Mouse (Mus musculus) embryonic facial prominence, embryonic 14.5 days (tissue): ENCODE measurements around the gene Rapsn. TPM values are rescaled to one million over a fixed set of nuclear protein-coding genes. Genes with fewer than 3 reads are reported as not detected.

Source experiments
- ATAC-seq: fragments of 200-750 bp; cut with Nextera tagmentation; 2 replicates; pipeline ENCODE4 v1.8.0; 2017; ENCODE audit warnings: low read depth, moderate number of reproducible peaks, moderate TSS enrichment
- DNase-seq: peaks from one replicate; pipeline ENCODE4 v3.0.0-alpha.2; 2015; ENCODE audit warnings: low spot score
- H3K27ac ChIP-seq: fragments of 300-500 bp; sonication (generic); replicated peaks from 2 replicates; pipeline ENCODE4 v1.5.1; 2014; ENCODE audit warnings: low read depth, mild to moderate bottlenecking, low read length, moderate library complexity
- H3K27me3 ChIP-seq: fragments of 300-500 bp; sonication (generic); replicated peaks from 2 replicates; pipeline ENCODE4 v1.6.1; 2014; ENCODE audit warnings: low read length; ENCODE audit not compliant: control insufficient read depth, insufficient read depth
- H3K36me3 ChIP-seq: fragments of 300-500 bp; sonication (generic); 2 replicates; pipeline ENCODE4 v1.6.1; 2014; ENCODE audit warnings: low read length, mixed read lengths; ENCODE audit not compliant: control insufficient read depth, insufficient read depth
- H3K4me1 ChIP-seq: fragments of 300-500 bp; sonication (generic); 2 replicates; pipeline ENCODE4 v1.6.1; 2014; ENCODE audit warnings: antibody characterized with exemption, low read length; ENCODE audit not compliant: control insufficient read depth, insufficient read depth
- H3K4me2 ChIP-seq: fragments of 300-500 bp; sonication (generic); 2 replicates; pipeline ENCODE4 v1.6.1; 2014; ENCODE audit warnings: low read depth, mild to moderate bottlenecking, low read length, moderate library complexity, mixed read lengths
- H3K4me3 ChIP-seq: fragments of 300-500 bp; sonication (generic); 2 replicates; pipeline ENCODE4 v1.5.1; 2014; ENCODE audit warnings: low read depth, mild to moderate bottlenecking, low read length
- H3K9ac ChIP-seq: fragments of 300-500 bp; sonication (generic); 2 replicates; pipeline ENCODE4 v1.6.1; 2014; ENCODE audit warnings: low read depth, mild to moderate bottlenecking, low read length, moderate library complexity, mixed read lengths
- H3K9me3 ChIP-seq: fragments of 300-500 bp; sonication (generic); 2 replicates; pipeline ENCODE4 v1.6.1; 2016; ENCODE audit warnings: low read length; ENCODE audit not compliant: control insufficient read depth
- WGBS: fragments of 180-500 bp; shearing (Covaris S2); extraction: QIAGEN DNeasy Blood & Tissue Kit; methylation state at CpG from one replicate; pipeline ENCODE4 v1.1.7; 2014; 5-methylcytosine and 5-hydroxymethylcytosine counted together
- polyA plus RNA-seq: library from polyadenylated mRNA; unstranded; fragments of >200 nt; fragmentation: Nextera tagmentation; extraction: Ambion mirVana; gene quantifications from 2 replicates; pipeline ENCODE4 v1.2.1, GENCODE M21; 2014

Gene Rapsn
- polyA plus RNA-seq, 1 experiment from 2014 or later, result 40.5 TPM

- Histone ChIP-seq H3K9me3 (no peaks in the 10 kb centered on the region), H3K27ac (no peak overlapping the region; the same call in 1 of the 2 replicates), H3K27me3 (no peaks in the 10 kb centered on the region), H3K4me3 (no peak overlapping the region), H3K9ac (no peak overlapping the region), H3K4me1 (no peaks in the 10 kb centered on the region), H3K36me3 (peaks cover 80% of the 10 kb centered on the region), H3K4me2 (no peak overlapping the region)
- DNase-seq (peak; percentile 61), ATAC-seq (peak; percentile 53)
- WGBS, result 78% methylated on average over 10 of the region's 10 CpGs
These were observed 25.3 kb downstream of the Rapsn start for GRCm38 (mm10) chr2:91060544-91061355.

- no peaks in the 10 kb centered on the region for H3K9me3 ChIP-seq
- no peaks in the 10 kb centered on the region for H3K4me1 ChIP-seq
- no peak overlapping the region for H3K4me2 ChIP-seq
- no peak overlapping the region for H3K9ac ChIP-seq
- DNase-seq (peak; percentile 74), ATAC-seq (peak; percentile 70)
- no peak overlapping the region for H3K4me3 ChIP-seq
- H3K27ac ChIP-seq, result peak overlapping the region; percentile 61
- H3K27me3 ChIP-seq, result no peaks in the 10 kb centered on the region
- peaks cover 79% of the 10 kb centered on the region for H3K36me3 ChIP-seq
- 70% methylated on average over 6 of the region's 6 CpGs for WGBS
These were observed 26.5 kb downstream of the Rapsn start for GRCm38 (mm10) chr2:91061849-91062481.

- H3K36me3 ChIP-seq, result peaks cover 74% of the 10 kb centered on the region
- DNase-seq, result no peak
- H3K27me3 ChIP-seq, result no peaks in the 10 kb centered on the region
- ATAC-seq, result no peak
- H3K4me3 ChIP-seq, result no peak overlapping the region
- H3K9ac ChIP-seq, result no peak overlapping the region
- no peaks in the 10 kb centered on the region for H3K9me3 ChIP-seq
- no peaks in the 10 kb centered on the region for H3K4me1 ChIP-seq
- H3K27ac ChIP-seq, result peak overlapping the region; percentile 61; the same call in 1 of the 2 replicates
- no peak overlapping the region for H3K4me2 ChIP-seq
- 89% methylated on average over 16 of the region's 16 CpGs for WGBS
These were observed 27.6 kb downstream of the Rapsn start for GRCm38 (mm10) chr2:91062779-91063606.

GRCm38 (mm10) chr2:91064211-91064610 lies 28.8 kb downstream of the Rapsn start:
- Histone ChIP-seq H3K4me1 (peaks cover 11% of the 10 kb centered on the region; the same call in 1 of the 2 replicates), H3K4me2 (no peak overlapping the region), H3K27me3 (no peaks in the 10 kb centered on the region), H3K9ac (no peak overlapping the region), H3K9me3 (no peaks in the 10 kb centered on the region), H3K36me3 (peaks cover 62% of the 10 kb centered on the region), H3K27ac (no peak overlapping the region), H3K4me3 (no peak overlapping the region)
- no peak for ATAC-seq
- no peak for DNase-seq
- 87% methylated on average over 6 of the region's 6 CpGs for WGBS

GRCm38 (mm10) chr2:91065544-91065943 lies 30.1 kb downstream of the Rapsn start:
- no peak overlapping the region for H3K27ac ChIP-seq
- DNase-seq (no peak), ATAC-seq (no peak)
- 38% methylated on average over 3 of the region's 3 CpGs for WGBS
- H3K9ac ChIP-seq, result no peak overlapping the region
- peaks cover 12% of the 10 kb centered on the region; the same call in 1 of the 2 replicates for H3K4me1 ChIP-seq
- no peak overlapping the region for H3K4me2 ChIP-seq
- no peak overlapping the region for H3K4me3 ChIP-seq
- H3K9me3 ChIP-seq, result no peaks in the 10 kb centered on the region
- no peaks in the 10 kb centered on the region for H3K27me3 ChIP-seq
- H3K36me3 ChIP-seq, result peaks cover 52% of the 10 kb centered on the region

GRCm38 (mm10) chr2:91066455-91066854 lies 31.0 kb downstream of the Rapsn start:
- Histone ChIP-seq H3K4me3 (no peak overlapping the region), H3K4me1 (peaks cover 18% of the 10 kb centered on the region), H3K9me3 (no peaks in the 10 kb centered on the region), H3K27me3 (no peaks in the 10 kb centered on the region), H3K9ac (no peak overlapping the region), H3K27ac (no peak overlapping the region), H3K36me3 (peaks cover 49% of the 10 kb centered on the region), H3K4me2 (no peak overlapping the region)
- WGBS, result 79% methylated on average over 3 of the region's 3 CpGs
- DNase-seq (no peak), ATAC-seq (no peak)

- Histone ChIP-seq H3K9me3 (no peaks in the 10 kb centered on the region), H3K4me2 (peak overlapping the region; percentile 90), H3K4me3 (peak overlapping the region; percentile 70), H3K36me3 (peaks cover 32% of the 10 kb centered on the region), H3K27me3 (no peaks in the 10 kb centered on the region), H3K9ac (peak overlapping the region; percentile 78), H3K4me1 (peaks cover 18% of the 10 kb centered on the region), H3K27ac (no peak overlapping the region; the same call in 1 of the 2 replicates)
- WGBS, result 60% methylated on average over 11 of the region's 13 CpGs
- DNase-seq (no peak), ATAC-seq (no peak)
These were observed 32.9 kb downstream of the Rapsn start for GRCm38 (mm10) chr2:91068162-91068871.

GRCm38 (mm10) chr2:91068872-91069165 lies 33.4 kb downstream of the Rapsn start:
- H3K4me1 ChIP-seq, result peaks cover 18% of the 10 kb centered on the region
- peak overlapping the region; percentile 84; the same call in 1 of the 2 replicates for H3K27ac ChIP-seq
- no peaks in the 10 kb centered on the region for H3K9me3 ChIP-seq
- ATAC-seq (no peak), DNase-seq (peak; percentile 23)
- H3K27me3 ChIP-seq, result no peaks in the 10 kb centered on the region
- peak overlapping the region; percentile 78 for H3K9ac ChIP-seq
- WGBS, result 30% methylated on average over 6 of the region's 6 CpGs
- peak overlapping the region; percentile 90 for H3K4me2 ChIP-seq
- H3K4me3 ChIP-seq, result peak overlapping the region; percentile 70
- peaks cover 27% of the 10 kb centered on the region for H3K36me3 ChIP-seq
